Mouse (Mus musculus) forebrain, embryonic 14.5 days (tissue): ENCODE measurements around the gene Zfp787. TPM values are rescaled to one million over a fixed set of nuclear protein-coding genes. Genes with fewer than 3 reads are reported as not detected.

Source experiments
- ATAC-seq: fragments of 200-750 bp; cut with Nextera tagmentation; 2 replicates; pipeline ENCODE4 v1.8.0; 2017; ENCODE audit warnings: mild to moderate bottlenecking, moderate library complexity
- DNase-seq: peaks from one replicate; pipeline ENCODE4 v3.0.0-alpha.2; 2015; ENCODE audit warnings: low spot score
- H3K27ac ChIP-seq: fragments of 300-500 bp; sonication (generic); 2 replicates; pipeline ENCODE4 v1.5.1; 2014; ENCODE audit warnings: low read depth, mild to moderate bottlenecking, control low read depth, low read length, moderate library complexity
- H3K27me3 ChIP-seq: fragments of 300-500 bp; sonication (generic); replicated peaks from 2 replicates; pipeline ENCODE4 v1.6.1; 2014; ENCODE audit warnings: low read length, control low read depth, mixed read lengths; ENCODE audit not compliant: control insufficient read depth, insufficient read depth
- H3K36me3 ChIP-seq: fragments of 300-500 bp; sonication (generic); 2 replicates; pipeline ENCODE4 v1.6.1; 2014; ENCODE audit warnings: low read length, control low read depth; ENCODE audit not compliant: control insufficient read depth, insufficient read depth
- H3K4me1 ChIP-seq: fragments of 300-500 bp; sonication (generic); 2 replicates; pipeline ENCODE4 v1.6.1; 2014; ENCODE audit warnings: antibody characterized with exemption, low read length, control low read depth; ENCODE audit not compliant: control insufficient read depth, insufficient read depth
- H3K4me2 ChIP-seq: fragments of 300-500 bp; sonication (generic); 2 replicates; pipeline ENCODE4 v1.6.1; 2014; ENCODE audit warnings: mild to moderate bottlenecking, control low read depth, low read length
- H3K4me3 ChIP-seq: fragments of 300-500 bp; sonication (generic); 2 replicates; pipeline ENCODE4 v1.5.1; 2014; ENCODE audit warnings: low read depth, low read length, control low read depth
- H3K9ac ChIP-seq: fragments of 300-500 bp; sonication (generic); 2 replicates; pipeline ENCODE4 v1.6.1; 2014; ENCODE audit warnings: mild to moderate bottlenecking, low read length, control low read depth, moderate library complexity
- H3K9me3 ChIP-seq: fragments of 300-500 bp; sonication (generic); replicated peaks from 2 replicates; pipeline ENCODE4 v1.6.1; 2016; ENCODE audit warnings: low read length, control low read depth, mixed read lengths; ENCODE audit not compliant: control insufficient read depth
- WGBS: fragments of 180-500 bp; shearing (Covaris S2); extraction: QIAGEN DNeasy Blood & Tissue Kit; methylation state at CpG from one replicate; pipeline ENCODE4 v1.1.7; 2014; 5-methylcytosine and 5-hydroxymethylcytosine counted together
- polyA plus RNA-seq: library from polyadenylated mRNA; unstranded; fragments of >200 nt; fragmentation: Nextera tagmentation; extraction: Ambion mirVana; gene quantifications from 2 replicates; pipeline ENCODE4 v1.2.1, GENCODE M21; 2014

Zfp787 gene
- polyA plus RNA-seq, 1 experiment from 2014 or later: 13.8 TPM

- Histone ChIP-seq H3K4me2 (peak overlapping the region; percentile 71), H3K27me3 (no peaks in the 10 kb centered on the region), H3K4me3 (no peak overlapping the region), H3K27ac (no peak overlapping the region), H3K4me1 (peaks cover 12% of the 10 kb centered on the region), H3K9me3 (no peaks in the 10 kb centered on the region), H3K36me3 (no peaks in the 10 kb centered on the region), H3K9ac (peak overlapping the region; percentile 92)
- ATAC-seq (no peak), DNase-seq (no peak)
- 76% methylated on average over 9 of the region's 9 CpGs for WGBS
These were observed 1.2 kb upstream of the Zfp787 start for GRCm38 (mm10) chr7:6156901-6157472.

- ATAC-seq: peak; percentile 80
- Histone ChIP-seq H3K4me2 (peak overlapping the region; percentile 71), H3K4me1 (peaks cover 12% of the 10 kb centered on the region), H3K4me3 (peak overlapping the region; percentile 71), H3K36me3 (no peaks in the 10 kb centered on the region), H3K9ac (peak overlapping the region; percentile 92), H3K27ac (peak overlapping the region; percentile 91), H3K9me3 (no peaks in the 10 kb centered on the region), H3K27me3 (no peaks in the 10 kb centered on the region)
- under 1% methylated on average over 72 of the region's 85 CpGs for WGBS
- DNase-seq: peak; percentile 93
These were observed 545 bp downstream of the Zfp787 start for GRCm38 (mm10) chr7:6155031-6155872.

DNA sequence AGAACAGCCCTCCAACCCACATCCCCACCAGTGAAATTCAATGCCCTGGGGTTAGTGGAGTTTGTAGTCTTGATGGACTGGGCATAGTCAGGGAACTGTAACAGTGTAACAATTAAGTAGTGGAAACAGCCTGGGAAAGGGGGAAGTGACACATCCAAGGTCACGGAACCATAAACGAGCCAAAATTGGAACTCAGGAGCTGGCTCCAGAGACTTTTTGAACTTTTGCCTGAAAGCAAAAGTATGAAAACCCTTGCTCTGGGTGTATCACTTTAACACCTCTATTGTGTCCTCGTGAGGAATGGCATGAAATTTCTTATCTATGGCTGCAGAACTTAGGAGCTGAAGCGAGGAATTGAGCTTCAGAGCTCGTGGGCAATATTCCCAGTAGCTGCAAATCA, 1.6 kb downstream of the Zfp787 start:
- Histone ChIP-seq H3K9me3 (no peaks in the 10 kb centered on the region), H3K27me3 (no peaks in the 10 kb centered on the region), H3K9ac (no peak overlapping the region), H3K36me3 (no peaks in the 10 kb centered on the region), H3K27ac (no peak overlapping the region), H3K4me3 (peak overlapping the region; percentile 71), H3K4me1 (peaks cover 13% of the 10 kb centered on the region), H3K4me2 (peak overlapping the region; percentile 71)
- ATAC-seq: no peak
- WGBS: 86% methylated on average over 5 of the region's 5 CpGs
- DNase-seq: no peak

- Histone ChIP-seq H3K27ac (no peak overlapping the region), H3K4me1 (peaks cover 14% of the 10 kb centered on the region), H3K9ac (no peak overlapping the region), H3K4me3 (no peak overlapping the region), H3K4me2 (no peak overlapping the region), H3K27me3 (no peaks in the 10 kb centered on the region), H3K9me3 (no peaks in the 10 kb centered on the region), H3K36me3 (no peaks in the 10 kb centered on the region)
- 94% methylated on average over 3 of the region's 3 CpGs for WGBS
- DNase-seq: no peak
- no peak for ATAC-seq
These were observed 2.7 kb downstream of the Zfp787 start for GRCm38 (mm10) chr7:6153131-6153530.

DNA sequence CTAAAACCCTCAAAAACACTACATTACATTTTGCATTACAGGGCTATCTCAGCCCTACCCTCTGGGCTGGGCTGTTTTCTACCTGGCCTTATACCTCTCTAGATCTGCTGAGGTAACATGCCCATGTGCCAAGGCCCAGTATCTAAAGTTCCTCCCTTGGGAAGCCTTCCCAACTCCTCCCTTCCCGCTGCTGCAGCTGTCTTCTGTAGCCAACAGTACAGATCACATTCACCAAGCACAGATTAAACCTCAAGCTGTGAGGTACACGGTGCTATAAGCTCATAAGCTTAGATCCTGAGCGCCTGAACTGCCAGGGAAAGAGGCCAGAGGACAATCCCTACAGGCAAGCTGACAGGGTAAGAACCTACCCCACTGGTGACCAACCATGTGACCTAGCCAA, 3.8 kb downstream of the Zfp787 start:
- Histone ChIP-seq H3K4me2 (no peak overlapping the region), H3K4me1 (peaks cover 14% of the 10 kb centered on the region), H3K9me3 (no peaks in the 10 kb centered on the region), H3K36me3 (no peaks in the 10 kb centered on the region), H3K27me3 (no peaks in the 10 kb centered on the region), H3K4me3 (no peak overlapping the region), H3K27ac (no peak overlapping the region), H3K9ac (no peak overlapping the region)
- no peak for DNase-seq
- 86% methylated on average over 3 of the region's 3 CpGs for WGBS
- no peak for ATAC-seq

- Histone ChIP-seq H3K9ac (no peak overlapping the region), H3K27me3 (no peaks in the 10 kb centered on the region), H3K9me3 (no peaks in the 10 kb centered on the region), H3K36me3 (no peaks in the 10 kb centered on the region), H3K27ac (no peak overlapping the region), H3K4me2 (no peak overlapping the region), H3K4me3 (no peak overlapping the region), H3K4me1 (peaks cover 9% of the 10 kb centered on the region; the same call in 1 of the 2 replicates)
- no peak for DNase-seq
- no peak for ATAC-seq
- WGBS: 95% methylated on average over 1 of the region's 1 CpGs
These were observed 4.5 kb downstream of the Zfp787 start for GRCm38 (mm10) chr7:6151266-6151665.

DNA sequence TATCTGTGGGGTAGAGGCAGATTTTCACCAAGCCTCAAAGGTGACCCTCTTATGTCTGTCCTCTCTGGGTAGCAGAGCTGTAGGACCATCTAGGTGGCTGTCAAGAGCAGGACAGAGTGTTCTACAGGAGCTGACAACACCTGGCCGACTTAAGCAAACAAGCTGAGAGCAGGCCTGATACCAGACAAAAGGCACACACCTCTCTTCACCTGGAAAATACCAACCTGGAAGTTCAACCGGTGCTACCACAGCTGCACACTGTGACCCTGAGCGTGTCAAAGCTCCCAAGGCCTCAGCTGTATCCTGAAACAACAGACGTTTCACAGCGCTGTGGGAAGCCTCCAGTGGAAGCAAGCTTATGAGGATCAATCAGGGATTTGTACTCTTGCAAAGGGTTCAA, 8.1 kb downstream of the Zfp787 start:
- no peaks in the 10 kb centered on the region for H3K27me3 ChIP-seq
- DNase-seq (no peak), ATAC-seq (no peak)
- H3K4me3 ChIP-seq: no peak overlapping the region
- H3K9ac ChIP-seq: no peak overlapping the region
- no peaks in the 10 kb centered on the region for H3K9me3 ChIP-seq
- WGBS: 83% methylated on average over 5 of the region's 5 CpGs
- no peaks in the 10 kb centered on the region for H3K36me3 ChIP-seq
- H3K4me1 ChIP-seq: peaks cover 6% of the 10 kb centered on the region; the same call in 1 of the 2 replicates
- H3K27ac ChIP-seq: no peak overlapping the region
- no peak overlapping the region for H3K4me2 ChIP-seq

DNA sequence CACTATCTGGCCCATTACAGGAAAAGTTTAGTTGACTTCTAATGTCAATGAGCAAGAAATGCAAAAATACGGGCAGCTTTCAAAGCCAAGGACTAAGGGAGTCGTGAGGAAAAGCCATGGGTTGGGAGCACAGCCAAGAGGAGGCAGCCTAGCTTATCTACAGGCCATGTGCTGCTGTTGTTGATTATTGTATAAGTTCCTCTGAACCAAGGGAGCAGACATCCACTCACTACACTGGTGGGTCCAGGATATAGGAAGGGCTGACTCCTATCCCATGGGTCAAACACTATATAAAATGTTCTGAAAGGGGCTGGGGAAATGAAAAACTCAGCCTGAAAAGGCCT, 8.8 kb downstream of the Zfp787 start:
- Histone ChIP-seq H3K9me3 (no peaks in the 10 kb centered on the region), H3K4me2 (no peak overlapping the region), H3K27ac (no peak overlapping the region), H3K36me3 (0 out of 2 replicates have a peak, but pooled peaks cover 2% of the 10 kb centered on the region), H3K4me1 (peaks cover 6% of the 10 kb centered on the region; the same call in 1 of the 2 replicates), H3K27me3 (no peaks in the 10 kb centered on the region), H3K9ac (no peak overlapping the region), H3K4me3 (no peak overlapping the region)
- WGBS: 71% methylated on average over 2 of the region's 2 CpGs
- no peak for DNase-seq
- ATAC-seq: no peak
